Mouse (Mus musculus) liver, embryonic 15.5 days (tissue): Measurements from ENCODE around the gene Sema3g. TPM values are rescaled to one million over a fixed set of nuclear protein-coding genes. Genes with fewer than 3 reads are reported as not detected.

Experiments
- ATAC-seq: fragments of 200-750 bp; cut with Nextera tagmentation; 2 replicates; pipeline ENCODE4 v1.8.0; 2017; ENCODE audit warnings: moderate number of reproducible peaks, mild to moderate bottlenecking, moderate library complexity; ENCODE audit not compliant: insufficient read depth
- H3K27ac ChIP-seq: fragments of 300-500 bp; sonication (generic); replicated peaks from 2 replicates; pipeline ENCODE4 v1.5.1; 2015; ENCODE audit warnings: mild to moderate bottlenecking, inconsistent platforms
- H3K27me3 ChIP-seq: fragments of 300-500 bp; sonication (generic); 2 replicates; pipeline ENCODE4 v1.6.1; 2015; ENCODE audit warnings: mild to moderate bottlenecking, inconsistent platforms
- H3K36me3 ChIP-seq: fragments of 300-500 bp; sonication (generic); replicated peaks from 2 replicates; pipeline ENCODE4 v1.6.1; 2015; ENCODE audit warnings: moderate library complexity, mild to moderate bottlenecking, inconsistent platforms
- H3K4me1 ChIP-seq: fragments of 300-500 bp; sonication (generic); replicated peaks from 2 replicates; pipeline ENCODE4 v1.6.1; 2015; ENCODE audit warnings: inconsistent platforms
- H3K4me2 ChIP-seq: fragments of 300-500 bp; sonication (generic); 2 replicates; pipeline ENCODE4 v1.6.1; 2015; ENCODE audit warnings: moderate library complexity, mild to moderate bottlenecking, inconsistent platforms
- H3K4me3 ChIP-seq: fragments of 300-500 bp; sonication (generic); replicated peaks from 2 replicates; pipeline ENCODE4 v1.5.1; 2015; ENCODE audit warnings: mild to moderate bottlenecking, inconsistent platforms
- H3K9ac ChIP-seq: fragments of 300-500 bp; sonication (generic); 2 replicates; pipeline ENCODE4 v1.6.1; 2015; ENCODE audit warnings: moderate library complexity, mild to moderate bottlenecking, inconsistent platforms
- H3K9me3 ChIP-seq: fragments of 300-500 bp; sonication (generic); replicated peaks from 2 replicates; pipeline ENCODE4 v1.6.1; 2016; ENCODE audit warnings: inconsistent platforms
- WGBS: fragments of 180-500 bp; shearing (Covaris S2); methylation state at CpG from one replicate; pipeline ENCODE4 v1.1.7; 2015; ENCODE audit warnings: mixed read lengths; ENCODE audit not compliant: insufficient replicate concordance; 5-methylcytosine and 5-hydroxymethylcytosine counted together
- polyA plus RNA-seq: library from polyadenylated mRNA; unstranded; fragments of >200 nt; fragmentation: Nextera tagmentation; extraction: Ambion mirVana; gene quantifications from 2 replicates; pipeline ENCODE4 v1.2.1, GENCODE M21; 2015

Gene Sema3g
- polyA plus RNA-seq, 1 experiment from 2014 or later: 0.03 TPM

DNA sequence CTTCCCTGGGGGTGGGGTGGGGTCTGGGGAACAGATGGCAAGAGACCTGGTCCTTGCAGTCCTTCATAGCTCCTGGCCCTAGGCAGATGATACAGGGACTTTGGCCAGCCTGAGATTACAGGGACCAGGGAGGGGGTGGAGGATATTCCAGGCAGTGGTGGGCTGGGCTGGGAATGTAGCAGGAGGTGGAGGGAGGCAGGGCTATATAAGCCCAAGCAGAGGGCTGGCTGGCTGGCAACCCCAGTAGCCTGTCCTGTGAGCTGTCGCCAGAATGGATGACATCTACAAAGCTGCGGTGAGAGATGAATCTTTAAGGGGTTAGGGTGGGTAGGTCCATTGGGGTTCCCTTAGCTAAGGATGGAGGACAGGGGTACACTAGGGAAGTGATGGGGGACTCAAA is 9.6 kb upstream of the Sema3g start, which contains the start of gene Tnnc1:
Tnnc1 (plus strand) TSS at position 229 of the 400 bp plus-strand sequence.
- whole genome bisulfite sequencing: 66% methylated on average over 2 of the region's 2 CpGs
- Histone ChIP-seq H3K9me3 (no peaks in the 10 kb centered on the region), H3K9ac (peak within 1 kb of the TSS; percentile 87), H3K4me3 (peak within 1 kb of the TSS; percentile 83), H3K4me1 (peaks cover 55% of the 10 kb centered on the region), H3K27ac (peak within 1 kb of the TSS; percentile 88), H3K4me2 (peak within 1 kb of the TSS; percentile 91), H3K27me3 (0 out of 2 replicates have a peak, but pooled peaks cover 3% of the 10 kb centered on the region), H3K36me3 (peaks cover 14% of the 10 kb centered on the region)
- ATAC-seq: no peak

- H3K9me3 ChIP-seq: no peaks in the 10 kb centered on the region
- H3K36me3 ChIP-seq: peaks cover 5% of the 10 kb centered on the region; the same call in 1 of the 2 replicates
- 49% methylated on average over 4 of the region's 4 CpGs for WGBS
- peak overlapping the region; percentile 91 for H3K4me2 ChIP-seq
- 0 out of 2 replicates have a peak overlapping the region, but pooled peaks have one; percentile 2 for H3K4me3 ChIP-seq
- 0 out of 2 replicates have a peak overlapping the region, but pooled peaks have one; percentile 4 for H3K9ac ChIP-seq
- H3K27ac ChIP-seq: peak overlapping the region; percentile 14; the same call in 1 of the 2 replicates
- ATAC-seq: no peak
- H3K27me3 ChIP-seq: 0 out of 2 replicates have a peak, but pooled peaks cover 3% of the 10 kb centered on the region
- H3K4me1 ChIP-seq: peaks cover 62% of the 10 kb centered on the region
Observed at GRCm38 (mm10) chr14:31209133-31209557, 8.5 kb upstream of the Sema3g start.

GRCm38 (mm10) chr14:31211854-31212253 is 5.8 kb upstream of the Sema3g start:
- peaks cover 56% of the 10 kb centered on the region for H3K4me1 ChIP-seq
- ATAC-seq: no peak
- whole genome bisulfite sequencing: 68% methylated on average over 6 of the region's 6 CpGs

DNA sequence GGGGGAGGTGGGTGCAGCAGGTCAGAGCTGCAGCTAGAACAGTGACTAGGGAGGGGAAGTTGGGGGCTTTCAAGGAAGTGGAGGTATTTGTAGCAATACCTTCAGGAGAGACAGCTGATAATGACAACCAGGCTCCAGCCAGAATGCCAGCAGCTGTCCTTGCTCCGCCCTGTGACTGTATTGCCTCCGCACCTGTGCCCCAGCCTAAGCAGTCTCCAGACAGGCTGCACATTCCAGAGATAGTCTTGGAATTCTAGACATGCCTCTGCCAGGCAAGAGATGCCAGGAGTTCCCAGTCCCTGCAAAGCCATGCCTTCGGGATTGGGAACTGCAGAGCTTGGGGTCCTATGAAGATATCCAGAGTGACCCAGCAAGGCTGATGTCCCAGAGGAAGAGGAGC is 5.2 kb upstream of the Sema3g start:
- no peak for ATAC-seq
- Histone ChIP-seq H3K4me2 (no peak overlapping the region), H3K36me3 (no peaks in the 10 kb centered on the region), H3K4me3 (no peak overlapping the region), H3K4me1 (peaks cover 53% of the 10 kb centered on the region), H3K27me3 (0 out of 2 replicates have a peak, but pooled peaks cover 3% of the 10 kb centered on the region), H3K27ac (no peak overlapping the region), H3K9me3 (no peaks in the 10 kb centered on the region), H3K9ac (no peak overlapping the region)
- WGBS: 68% methylated on average over 3 of the region's 3 CpGs

More at GRCm38 (mm10) chr14:31211854-31212253, 5.8 kb upstream of the Sema3g start:
- no peaks in the 10 kb centered on the region for H3K36me3 ChIP-seq
- H3K9me3 ChIP-seq: no peaks in the 10 kb centered on the region
- H3K9ac ChIP-seq: no peak overlapping the region
- H3K27me3 ChIP-seq: 0 out of 2 replicates have a peak, but pooled peaks cover 3% of the 10 kb centered on the region
- no peak overlapping the region for H3K4me3 ChIP-seq
- H3K27ac ChIP-seq: no peak overlapping the region
- H3K4me2 ChIP-seq: no peak overlapping the region

DNA sequence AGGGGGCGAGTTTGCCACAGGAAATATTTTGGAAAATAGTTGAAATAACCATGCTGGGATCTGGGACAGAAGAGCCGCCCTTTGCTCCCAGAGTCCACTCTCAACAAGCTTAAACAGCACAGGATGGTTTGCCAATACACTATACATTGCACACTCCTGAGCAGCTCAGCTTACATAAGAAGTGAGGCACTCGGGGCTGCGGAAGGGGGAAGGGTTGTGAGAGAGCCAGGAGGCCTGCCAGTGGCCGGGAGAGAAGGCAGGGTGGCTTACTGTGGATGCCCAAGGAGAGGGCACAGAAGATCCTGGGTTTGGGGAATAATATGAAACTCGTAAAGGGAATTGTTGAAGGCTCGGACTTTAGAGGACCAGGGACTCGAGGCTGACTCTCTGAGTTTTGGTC is 3.8 kb upstream of the Sema3g start:
- 56% methylated on average over 8 of the region's 8 CpGs for WGBS
- H3K4me3 ChIP-seq: no peak overlapping the region
- H3K9ac ChIP-seq: no peak overlapping the region
- no peak; the same call in 1 of the 2 replicates for ATAC-seq
- H3K4me2 ChIP-seq: no peak overlapping the region
- no peaks in the 10 kb centered on the region for H3K9me3 ChIP-seq
- no peaks in the 10 kb centered on the region; the same call in 1 of the 2 replicates for H3K27me3 ChIP-seq
- H3K27ac ChIP-seq: peak overlapping the region; percentile 45
- no peaks in the 10 kb centered on the region for H3K36me3 ChIP-seq
- H3K4me1 ChIP-seq: peaks cover 45% of the 10 kb centered on the region

DNA sequence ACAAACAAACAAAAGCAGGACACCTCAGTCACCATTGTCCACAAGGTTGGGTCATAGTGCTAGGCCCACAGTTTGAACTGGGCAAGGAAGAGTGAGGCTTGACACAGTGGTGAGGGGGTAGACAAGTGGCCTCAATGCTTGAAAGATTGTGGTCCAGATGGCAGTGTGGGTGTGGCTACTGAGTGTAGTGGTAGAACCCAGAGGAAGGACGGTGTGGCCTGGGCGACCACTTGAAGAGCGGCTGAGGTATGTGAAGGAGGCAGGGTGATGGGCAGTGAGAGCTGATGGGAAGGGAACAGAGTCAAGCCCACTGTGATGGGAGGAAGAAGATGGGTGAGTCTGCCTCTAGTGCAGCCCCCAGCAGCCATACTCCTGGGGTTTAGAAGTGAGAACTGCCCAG is 3.0 kb upstream of the Sema3g start:
- peaks cover 38% of the 10 kb centered on the region for H3K4me1 ChIP-seq
- H3K36me3 ChIP-seq: no peaks in the 10 kb centered on the region
- no peak overlapping the region for H3K4me3 ChIP-seq
- H3K9me3 ChIP-seq: no peaks in the 10 kb centered on the region
- H3K4me2 ChIP-seq: no peak overlapping the region
- no peak overlapping the region; the same call in 1 of the 2 replicates for H3K27ac ChIP-seq
- H3K9ac ChIP-seq: no peak overlapping the region
- 49% methylated on average over 3 of the region's 3 CpGs for WGBS
- no peaks in the 10 kb centered on the region; the same call in 1 of the 2 replicates for H3K27me3 ChIP-seq
- ATAC-seq: no peak

DNA sequence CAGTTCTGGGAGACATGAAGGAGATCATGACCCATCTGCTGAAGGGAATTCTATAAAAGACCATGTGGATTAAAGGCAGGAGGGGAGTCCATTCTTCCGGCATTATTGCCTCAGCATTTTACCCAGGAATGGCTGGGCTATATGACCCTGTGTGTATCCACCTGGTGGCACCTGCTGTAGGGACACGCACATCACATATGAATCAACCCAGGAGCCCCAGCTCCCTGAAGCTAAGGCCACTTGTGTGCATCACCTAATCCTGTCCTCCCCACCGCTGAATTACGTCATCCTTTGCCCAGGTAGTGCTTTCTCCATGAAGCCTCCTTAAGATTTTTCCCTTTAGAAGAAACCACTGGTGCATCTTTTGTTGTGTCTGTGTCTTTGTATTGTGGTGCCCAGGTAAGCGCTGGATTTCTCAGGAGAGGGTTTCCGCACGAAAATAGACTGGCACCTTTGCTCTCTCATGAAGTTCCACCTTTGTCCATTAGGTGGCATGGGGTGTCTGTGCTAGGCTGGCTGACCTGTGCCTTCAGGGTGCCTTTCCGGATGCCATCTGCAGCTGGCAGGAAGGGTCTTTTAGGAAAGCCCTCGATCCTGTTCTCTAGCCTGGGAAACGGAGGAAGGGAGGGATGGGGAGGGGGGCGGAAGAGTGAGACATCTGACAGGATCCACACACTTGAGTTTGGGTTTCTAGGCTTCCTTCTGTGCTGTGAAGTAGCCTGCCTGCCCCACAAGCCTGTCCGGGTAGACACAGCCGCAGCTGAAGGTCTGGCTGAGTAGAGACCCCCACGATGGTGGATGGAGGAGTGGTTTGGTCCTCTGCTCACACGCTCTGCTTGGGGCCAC is 2.3 kb upstream of the Sema3g start:
- Histone ChIP-seq H3K36me3 (no peaks in the 10 kb centered on the region), H3K9me3 (no peaks in the 10 kb centered on the region), H3K4me1 (peaks cover 38% of the 10 kb centered on the region), H3K27ac (no peak overlapping the region), H3K4me2 (no peak overlapping the region; the same call in 1 of the 2 replicates), H3K4me3 (no peak overlapping the region), H3K27me3 (no peaks in the 10 kb centered on the region; the same call in 1 of the 2 replicates), H3K9ac (no peak overlapping the region)
- no peak for ATAC-seq
- 26% methylated on average over 15 of the region's 15 CpGs for WGBS

- Histone ChIP-seq H3K36me3 (no peaks in the 10 kb centered on the region), H3K27me3 (peaks cover 7% of the 10 kb centered on the region; the same call in 1 of the 2 replicates), H3K9me3 (no peaks in the 10 kb centered on the region), H3K4me1 (peaks cover 31% of the 10 kb centered on the region), H3K9ac (no peak within 1 kb of the TSS), H3K27ac (no peak within 1 kb of the TSS), H3K4me2 (no peak within 1 kb of the TSS), H3K4me3 (no peak within 1 kb of the TSS)
- no peak for ATAC-seq
- 58% methylated on average over 2 of the region's 2 CpGs for WGBS
Observed at GRCm38 (mm10) chr14:31216846-31217245, 814 bp upstream of the Sema3g start, which contains the start of gene Nisch. Gene Nisch, minus strand, starts transcription at chr14:31216946.

GRCm38 (mm10) chr14:31226978-31227377 is 9.3 kb downstream of the Sema3g start:
- H3K9ac ChIP-seq: no peak overlapping the region
- 56% methylated on average over 4 of the region's 4 CpGs for WGBS

DNA sequence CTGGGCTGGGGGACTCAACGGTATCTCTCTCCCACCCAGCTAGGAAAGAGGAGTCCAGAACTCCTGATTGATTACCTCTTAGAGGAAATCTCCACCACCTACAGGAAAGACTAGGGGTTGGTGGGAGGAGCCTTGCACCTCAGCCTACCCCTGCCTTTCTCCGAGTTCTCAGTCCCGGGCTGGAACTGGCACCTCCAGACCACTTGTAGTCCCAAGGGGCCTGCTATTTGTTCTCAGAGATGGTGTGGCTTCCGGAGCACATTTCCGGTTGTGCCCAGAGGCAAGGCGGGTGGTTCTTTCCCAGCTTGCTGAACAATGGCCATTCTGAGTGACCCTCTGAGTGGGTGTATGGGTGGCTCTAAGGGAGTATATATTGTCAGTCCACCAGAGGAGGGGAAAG is 10.6 kb downstream of the Sema3g start:
- Histone ChIP-seq H3K27ac (no peak overlapping the region), H3K4me1 (peaks cover 14% of the 10 kb centered on the region; the same call in 1 of the 2 replicates), H3K4me3 (no peak overlapping the region), H3K27me3 (peaks cover 36% of the 10 kb centered on the region), H3K4me2 (no peak overlapping the region), H3K9ac (no peak overlapping the region), H3K9me3 (no peaks in the 10 kb centered on the region), H3K36me3 (no peaks in the 10 kb centered on the region)
- ATAC-seq: no peak
- WGBS: 26% methylated on average over 6 of the region's 6 CpGs

More at GRCm38 (mm10) chr14:31226978-31227377, 9.3 kb downstream of the Sema3g start:
- H3K36me3 ChIP-seq: no peaks in the 10 kb centered on the region
- H3K4me2 ChIP-seq: no peak overlapping the region
- no peak for ATAC-seq
- no peak overlapping the region for H3K27ac ChIP-seq
- peaks cover 6% of the 10 kb centered on the region; the same call in 1 of the 2 replicates for H3K4me1 ChIP-seq
- no peak overlapping the region for H3K4me3 ChIP-seq
- H3K9me3 ChIP-seq: no peaks in the 10 kb centered on the region
- H3K27me3 ChIP-seq: peaks cover 23% of the 10 kb centered on the region; the same call in 1 of the 2 replicates

GRCm38 (mm10) chr14:31230442-31230841 is 12.8 kb downstream of the Sema3g start:
- no peak overlapping the region for H3K27ac ChIP-seq
- H3K4me3 ChIP-seq: no peak overlapping the region
- ATAC-seq: no peak
- H3K36me3 ChIP-seq: no peaks in the 10 kb centered on the region
- no peaks in the 10 kb centered on the region for H3K9me3 ChIP-seq
- no peak overlapping the region for H3K9ac ChIP-seq
- H3K27me3 ChIP-seq: peaks cover 39% of the 10 kb centered on the region
- H3K4me2 ChIP-seq: no peak overlapping the region
- WGBS: 59% methylated on average over 8 of the region's 8 CpGs
- peaks cover 19% of the 10 kb centered on the region; the same call in 1 of the 2 replicates for H3K4me1 ChIP-seq
